Mouse (Mus musculus): ENCODE measurements around the gene Eml6. TPM values are rescaled to one million over a fixed set of nuclear protein-coding genes. Genes with fewer than 3 reads are reported as not detected.

The Eml6 gene
- 13.4 TPM for polyA plus RNA-seq (2015; fragmentation: Illumina TruSeq; extraction: RNeasy Lipid Tissue Mini Kit (QIAGEN cat#74804); ENCODE audit: low read depth, low replicate concordance)

GRCm38 (mm10) chr11:30025835-30026472 is at the start of gene Eml6:
Eml6 (minus strand) TSS chr11:30026033.

GRCm38 (mm10) chr11:29825271-29825718 is 200.5 kb downstream of the Eml6 start, which contains the start of gene 4931440F15Rik:
4931440F15Rik (minus strand) TSS chr11:29825668.

Other genes with a start within 250 kb of the Eml6 start
- gene 4931440F15Rik, start 200.4 kb downstream of the Eml6 start, polyA plus RNA-seq (2015; fragmentation: Illumina TruSeq; extraction: RNeasy Lipid Tissue Mini Kit (QIAGEN cat#74804); ENCODE audit: low read depth, low replicate concordance) = 0.36 TPM
- 277 TPM for gene Sptbn1, start 242.1 kb upstream of the Eml6 start, polyA plus RNA-seq (2015; fragmentation: Illumina TruSeq; extraction: RNeasy Lipid Tissue Mini Kit (QIAGEN cat#74804); ENCODE audit: low read depth, low replicate concordance)